Mouse (Mus musculus) thymus, postnatal 0 days (tissue): ENCODE data around the gene Morc2a. TPM values are rescaled to one million over a fixed set of nuclear protein-coding genes. Genes with fewer than 3 reads are reported as not detected.
"Not testable (repeated sequence)": the region's sequence is repeated elsewhere in the genome, so short reads cannot be mapped to it uniquely, and the experiment has no call there.

Experiments
- DNase-seq: peaks from one replicate; pipeline ENCODE4 v3.0.0-alpha.2; 2015; ENCODE audit warnings: low spot score
- polyA plus RNA-seq: library from polyadenylated mRNA; unstranded; fragments of >200 nt; fragmentation: Nextera tagmentation; extraction: Ambion mirVana; gene quantifications from 2 replicates; pipeline ENCODE4 v1.2.1, GENCODE M21; 2015

Morc2a gene
- polyA plus RNA-seq = 14.7 and 16.7 TPM in 2 replicates

GRCm38 (mm10) chr11:3648964-3649841, at the start of gene Morc2a:
Gene Morc2a (plus strand): TSS chr11:3649191.
- DNase-seq = peak; percentile 98

- DNase-seq = not testable (repeated sequence)
Measured at GRCm38 (mm10) chr11:3601966-3602365, 47.0 kb upstream of the Morc2a start.

- peak; percentile 14 for DNase-seq
Measured at GRCm38 (mm10) chr11:3602687-3603086, 46.3 kb upstream of the Morc2a start.

- no peak for DNase-seq
Measured at GRCm38 (mm10) chr11:3606456-3606855, 42.5 kb upstream of the Morc2a start.

GRCm38 (mm10) chr11:3615576-3615975, 33.4 kb upstream of the Morc2a start:
- DNase-seq = no peak

GRCm38 (mm10) chr11:3622826-3623225, 26.2 kb upstream of the Morc2a start:
- no peak for DNase-seq

- DNase-seq = no peak
Measured at GRCm38 (mm10) chr11:3624391-3625027, 24.5 kb upstream of the Morc2a start.

- no peak for DNase-seq
Measured at GRCm38 (mm10) chr11:3628999-3629491, 19.9 kb upstream of the Morc2a start.

- not testable (repeated sequence) for DNase-seq
Measured at GRCm38 (mm10) chr11:3633269-3633668, 15.7 kb upstream of the Morc2a start.

GRCm38 (mm10) chr11:3647688-3648087, 1.3 kb upstream of the Morc2a start:
- DNase-seq = peak; percentile 2

GRCm38 (mm10) chr11:3648305-3648963, 557 bp upstream of the Morc2a start:
- no peak for DNase-seq

- no peak for DNase-seq
Measured at GRCm38 (mm10) chr11:3650141-3650540, 1.1 kb downstream of the Morc2a start.

GRCm38 (mm10) chr11:3661964-3662363, 13.0 kb downstream of the Morc2a start:
- no peak for DNase-seq

GRCm38 (mm10) chr11:3667506-3667905, 18.5 kb downstream of the Morc2a start:
- no peak for DNase-seq

GRCm38 (mm10) chr11:3668768-3669167, 19.8 kb downstream of the Morc2a start:
- DNase-seq = no peak

GRCm38 (mm10) chr11:3669849-3670248, 20.9 kb downstream of the Morc2a start:
- no peak for DNase-seq

- DNase-seq = no peak
Measured at GRCm38 (mm10) chr11:3671000-3671628, 22.1 kb downstream of the Morc2a start.

GRCm38 (mm10) chr11:3674545-3674944, 25.6 kb downstream of the Morc2a start:
- DNase-seq = no peak

GRCm38 (mm10) chr11:3676423-3676822, 27.4 kb downstream of the Morc2a start:
- DNase-seq = no peak

- no peak for DNase-seq
Measured at GRCm38 (mm10) chr11:3677204-3677603, 28.2 kb downstream of the Morc2a start.

- DNase-seq = no peak
Measured at GRCm38 (mm10) chr11:3679771-3680170, 30.8 kb downstream of the Morc2a start.
